Mouse (Mus musculus): ENCODE measurements around the gene Dlx4. TPM values are rescaled to one million over a fixed set of nuclear protein-coding genes. Genes with fewer than 3 reads are reported as not detected.

Gene Dlx4
- polyA plus RNA-seq, 2 experiments, result 2.4 to 3.3 TPM

- peaks cover 8% of the 10 kb centered on the region for H3K4me1 ChIP-seq (ENCODE audit: control insufficient read depth, insufficient read depth, low read length)
- no peak for TF ChIP-seq POLR2A (IDR thresholded peaks at IDR 0.05; ENCODE audit: borderline replicate concordance, extremely low read depth, insufficient read depth, insufficient read length)
- no peaks in the 10 kb centered on the region for H3K9me3 ChIP-seq (ENCODE audit: control insufficient read depth, low read length)
- no peak overlapping the region for H3K4me3 ChIP-seq (replicated peaks; ENCODE audit: low read length)
- H3K27me3 ChIP-seq (ENCODE audit: control insufficient read depth, insufficient read depth, low read length), result no peaks in the 10 kb centered on the region
- ATAC-seq (ENCODE audit: low FRiP score, low read depth), result no peak
- no peak overlapping the region for H3K27ac ChIP-seq (replicated peaks; ENCODE audit: low read depth, low read length)
- 67% methylated on average over 17 of the region's 17 CpGs for WGBS
- H3K9ac ChIP-seq (ENCODE audit: low read depth, low read length, severe bottlenecking), result no peak overlapping the region
- no peak overlapping the region for H3K4me2 ChIP-seq (replicated peaks; ENCODE audit: low read depth, low read length, severe bottlenecking)
- no peak for DNase-seq (ENCODE audit: low spot score)
- no peaks in the 10 kb centered on the region for H3K36me3 ChIP-seq (ENCODE audit: control insufficient read depth, insufficient read depth, low read length)
These were observed 15.3 kb downstream of the Dlx4 start for GRCm38 (mm10) chr11:95130668-95131252.

DNA sequence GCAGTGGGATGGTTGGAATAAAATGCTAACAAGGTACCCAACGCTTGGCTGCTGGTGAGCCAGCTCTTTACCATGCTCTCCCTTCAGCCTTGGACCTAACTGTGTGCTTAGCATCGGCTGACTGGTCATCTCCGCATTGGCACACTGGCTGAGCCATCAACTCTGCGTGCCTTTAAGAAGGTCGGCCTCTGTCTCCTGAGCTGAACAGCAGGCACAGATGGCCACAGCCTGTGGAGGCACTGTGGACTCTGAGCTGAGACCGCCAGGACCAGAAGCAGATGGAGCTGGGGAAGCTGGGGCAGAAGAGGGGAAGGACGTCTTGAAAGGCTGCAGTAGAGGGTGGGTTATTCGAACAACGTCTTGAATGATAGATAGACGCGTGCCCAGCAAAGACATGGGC lies 17.7 kb downstream of the Dlx4 start:
- DNase-seq (ENCODE audit: low spot score), result no peak
- TF ChIP-seq POLR2A (IDR thresholded peaks at IDR 0.05; ENCODE audit: borderline replicate concordance, extremely low read depth, insufficient read depth, insufficient read length), result no peak
- Histone ChIP-seq H3K9ac (ENCODE audit: low read depth, low read length, severe bottlenecking) (no peak overlapping the region), H3K36me3 (ENCODE audit: control insufficient read depth, insufficient read depth, low read length) (no peaks in the 10 kb centered on the region), H3K27ac (replicated peaks; ENCODE audit: low read depth, low read length) (no peak overlapping the region), H3K27me3 (ENCODE audit: control insufficient read depth, insufficient read depth, low read length) (peaks cover 10% of the 10 kb centered on the region), H3K4me2 (replicated peaks; ENCODE audit: low read depth, low read length, severe bottlenecking) (no peak overlapping the region), H3K4me1 (ENCODE audit: control insufficient read depth, insufficient read depth, low read length) (peaks cover 8% of the 10 kb centered on the region), H3K9me3 (ENCODE audit: control insufficient read depth, low read length) (no peaks in the 10 kb centered on the region), H3K4me3 (replicated peaks; ENCODE audit: low read length) (no peak overlapping the region)
- 54% methylated on average over 11 of the region's 11 CpGs for WGBS
- no peak for ATAC-seq (ENCODE audit: low FRiP score, low read depth)

DNA sequence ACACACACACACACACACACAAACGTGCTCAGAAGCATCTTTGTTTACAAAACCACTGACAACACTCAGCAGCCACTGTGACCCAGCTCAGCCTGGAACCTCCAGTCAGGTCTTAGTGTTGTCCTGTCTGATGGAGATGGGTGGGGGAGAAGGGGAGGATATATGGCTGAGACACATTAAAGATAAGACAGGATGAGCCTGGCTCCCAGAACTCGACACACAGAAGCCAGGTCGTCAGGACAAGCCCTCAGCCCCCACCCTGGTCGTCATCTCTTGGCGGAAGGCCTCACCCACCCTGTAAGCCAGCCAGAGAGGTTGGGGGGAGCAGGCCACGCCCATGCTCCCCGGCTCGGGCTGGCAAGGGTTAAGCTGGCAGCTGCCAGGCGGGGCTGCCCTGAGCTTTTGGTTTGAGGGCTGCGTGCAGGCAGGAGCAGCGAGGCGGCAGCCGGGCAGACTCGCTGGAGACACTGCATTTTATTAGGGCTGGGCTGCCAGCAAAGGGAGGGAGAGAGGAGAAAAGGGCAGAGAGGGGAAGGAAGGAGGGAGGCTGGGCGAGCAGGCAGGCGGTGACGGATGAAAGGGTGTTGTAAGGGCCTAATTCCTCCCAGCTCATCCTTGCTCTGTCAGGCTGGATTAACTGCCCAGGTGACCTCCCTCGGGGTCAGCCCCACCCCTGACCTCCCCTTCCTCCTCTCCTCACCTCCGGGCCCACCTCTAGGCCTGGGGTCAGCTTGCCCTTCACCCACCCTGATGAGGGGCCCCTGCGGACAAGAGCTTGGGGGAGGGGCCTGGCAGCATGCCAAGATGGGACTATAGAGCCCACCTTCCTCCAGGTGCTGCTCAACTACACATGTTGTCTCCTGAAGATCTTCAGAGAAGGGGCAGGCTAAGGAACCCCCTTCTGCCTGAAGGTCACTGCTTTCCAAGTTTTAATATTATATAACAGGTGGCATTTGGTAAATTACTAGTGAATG lies 19.5 kb downstream of the Dlx4 start:
- H3K27ac ChIP-seq (replicated peaks; ENCODE audit: low read depth, low read length), result no peak overlapping the region
- H3K4me2 ChIP-seq (replicated peaks; ENCODE audit: low read depth, low read length, severe bottlenecking), result peak overlapping the region; percentile 39
- TF ChIP-seq POLR2A (IDR thresholded peaks at IDR 0.05; ENCODE audit: borderline replicate concordance, extremely low read depth, insufficient read depth, insufficient read length), result no peak
- H3K4me3 ChIP-seq (replicated peaks; ENCODE audit: low read length), result 0 out of 2 replicates have a peak overlapping the region, but pooled peaks have one; percentile 5
- H3K9me3 ChIP-seq (ENCODE audit: control insufficient read depth, low read length), result no peaks in the 10 kb centered on the region
- WGBS, result 2% methylated on average over 17 of the region's 20 CpGs
- peaks cover 8% of the 10 kb centered on the region for H3K4me1 ChIP-seq (ENCODE audit: control insufficient read depth, insufficient read depth, low read length)
- DNase-seq (ENCODE audit: low spot score), result peak; percentile 64
- no peaks in the 10 kb centered on the region for H3K36me3 ChIP-seq (ENCODE audit: control insufficient read depth, insufficient read depth, low read length)
- ATAC-seq (ENCODE audit: low FRiP score, low read depth), result peak; percentile 48
- H3K9ac ChIP-seq (ENCODE audit: low read depth, low read length, severe bottlenecking), result peak overlapping the region; percentile 9; the same call in 1 of the 2 replicates
- peaks cover 26% of the 10 kb centered on the region for H3K27me3 ChIP-seq (ENCODE audit: control insufficient read depth, insufficient read depth, low read length)

DNA sequence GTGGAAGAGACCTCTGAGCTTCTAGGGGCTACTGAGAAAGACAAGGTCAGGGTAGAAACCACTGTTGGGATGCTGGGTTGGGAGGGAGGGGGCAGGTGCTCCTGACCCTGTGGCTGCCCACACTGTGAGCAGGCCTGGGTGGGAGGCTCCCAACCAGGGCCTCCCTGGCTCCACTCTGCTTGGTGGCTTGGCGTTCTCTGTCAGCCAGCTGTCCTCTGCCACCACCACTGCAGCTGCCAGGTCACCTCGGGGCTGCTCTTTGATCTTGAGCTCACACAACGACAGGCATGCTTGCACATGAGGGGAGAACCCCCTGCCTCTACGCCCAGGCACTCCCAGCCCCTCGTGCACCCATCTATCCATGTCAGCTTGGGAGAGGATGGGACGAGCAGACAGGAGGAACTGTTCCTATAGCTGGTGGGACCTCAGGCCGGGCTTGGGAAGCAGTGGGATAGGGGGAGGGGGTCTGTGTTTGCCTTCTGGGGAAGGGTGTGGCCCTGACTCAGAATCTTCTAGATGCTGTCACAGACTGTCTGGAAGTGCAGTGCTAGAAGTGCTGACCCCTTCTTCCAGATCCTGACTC lies 20.6 kb downstream of the Dlx4 start:
- no peaks in the 10 kb centered on the region for H3K9me3 ChIP-seq (ENCODE audit: control insufficient read depth, low read length)
- no peak for DNase-seq (ENCODE audit: low spot score)
- H3K27me3 ChIP-seq (ENCODE audit: control insufficient read depth, insufficient read depth, low read length), result peaks cover 37% of the 10 kb centered on the region
- H3K36me3 ChIP-seq (ENCODE audit: control insufficient read depth, insufficient read depth, low read length), result no peaks in the 10 kb centered on the region
- no peak overlapping the region for H3K27ac ChIP-seq (replicated peaks; ENCODE audit: low read depth, low read length)
- peaks cover 13% of the 10 kb centered on the region for H3K4me1 ChIP-seq (ENCODE audit: control insufficient read depth, insufficient read depth, low read length)
- peak; percentile 70 for ATAC-seq (ENCODE audit: low FRiP score, low read depth)
- H3K4me3 ChIP-seq (replicated peaks; ENCODE audit: low read length), result no peak overlapping the region
- TF ChIP-seq POLR2A (IDR thresholded peaks at IDR 0.05; ENCODE audit: borderline replicate concordance, extremely low read depth, insufficient read depth, insufficient read length), result no peak
- no peak overlapping the region for H3K4me2 ChIP-seq (replicated peaks; ENCODE audit: low read depth, low read length, severe bottlenecking)
- H3K9ac ChIP-seq (ENCODE audit: low read depth, low read length, severe bottlenecking), result no peak overlapping the region
- WGBS, result 16% methylated on average over 7 of the region's 7 CpGs

DNA sequence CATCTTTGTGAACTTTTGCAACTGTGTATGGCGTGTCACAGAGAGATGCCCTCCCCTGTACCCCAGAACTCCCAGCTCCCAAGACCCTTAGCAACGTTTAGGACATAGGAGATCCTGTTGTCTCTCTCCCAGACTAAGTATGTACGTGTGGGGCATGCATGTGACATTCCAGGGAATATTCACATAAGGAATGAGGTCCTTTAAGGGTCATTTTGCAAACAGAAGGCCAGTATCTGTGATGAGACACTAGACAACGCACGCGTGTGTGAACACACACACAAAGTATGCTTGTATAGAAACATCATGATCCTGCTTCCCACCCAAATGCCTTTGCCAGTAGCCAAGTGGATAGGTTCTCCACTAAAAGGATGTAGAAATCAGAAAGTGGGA lies 24.0 kb downstream of the Dlx4 start:
- H3K4me1 ChIP-seq (ENCODE audit: control insufficient read depth, insufficient read depth, low read length), result peaks cover 19% of the 10 kb centered on the region
- ATAC-seq (ENCODE audit: low FRiP score, low read depth) (no peak), DNase-seq (ENCODE audit: low spot score) (no peak)
- H3K4me3 ChIP-seq (replicated peaks; ENCODE audit: low read length), result peak overlapping the region; percentile 43
- TF ChIP-seq POLR2A (IDR thresholded peaks at IDR 0.05; ENCODE audit: borderline replicate concordance, extremely low read depth, insufficient read depth, insufficient read length), result no peak
- 45% methylated on average over 6 of the region's 6 CpGs for WGBS
- peaks cover 55% of the 10 kb centered on the region for H3K27me3 ChIP-seq (ENCODE audit: control insufficient read depth, insufficient read depth, low read length)
- H3K27ac ChIP-seq (replicated peaks; ENCODE audit: low read depth, low read length), result no peak overlapping the region
- no peak overlapping the region for H3K9ac ChIP-seq (ENCODE audit: low read depth, low read length, severe bottlenecking)
- no peaks in the 10 kb centered on the region for H3K9me3 ChIP-seq (ENCODE audit: control insufficient read depth, low read length)
- peak overlapping the region; percentile 77 for H3K4me2 ChIP-seq (replicated peaks; ENCODE audit: low read depth, low read length, severe bottlenecking)
- H3K36me3 ChIP-seq (ENCODE audit: control insufficient read depth, insufficient read depth, low read length), result no peaks in the 10 kb centered on the region
